Comparison of ENCODE assay signal across 8 mouse cellular contexts in genomic region chr15:83010990-83011664, GRCm38 (mm10). TPM values are rescaled to one million over a fixed set of nuclear protein-coding genes. Genes with fewer than 3 reads are reported as not detected.
DNase-seq lines count a peak whose midpoint lies in the region; ATAC-seq lines count a peak whose summit lies in the region.

No protein-coding gene starts in this region.

- peaks cover 77% of the 10 kb centered on the region for H3K27me3 ChIP-seq in embryonic facial prominence, embryonic 10.5 days (replicated peaks; ENCODE audit: low read depth, poor library complexity, severe bottlenecking)
- H3K27me3 ChIP-seq in heart, embryonic 14.5 days (ENCODE audit: control insufficient read depth, insufficient read depth, low read length) = peaks cover 8% of the 10 kb centered on the region; the same call in 1 of the 2 replicates

- DNase-seq in cerebellum, postnatal 10 days = peak; percentile 84 to 88
- no peak for DNase-seq in cerebellum, adult 8-10 months
- DNase-seq in embryonic facial prominence, embryonic 10.5 days (ENCODE audit: low spot score) = peak; percentile 57
- DNase-seq in layer of hippocampus, adult 9-11 months = peak; percentile 90
- DNase-seq in neural tube, embryonic 10.5 days (ENCODE audit: extremely low spot score, low spot score) = peak; percentile 25
- DNase-seq in thymus, postnatal 0 days (ENCODE audit: low spot score) = no peak
- DNase-seq in adrenal gland, postnatal 14 days = no peak

- peak; percentile 81 for ATAC-seq in heart, embryonic 14.5 days (ENCODE audit: insufficient number of reproducible peaks, insufficient read depth, low FRiP score, low read depth)

- peak overlapping the region; percentile 48 for H3K4me2 ChIP-seq in heart, embryonic 14.5 days (ENCODE audit: low read length)

- peak overlapping the region; percentile 32 for H3K9ac ChIP-seq in heart, embryonic 14.5 days (ENCODE audit: low read length)

- H3K4me3 ChIP-seq in embryonic facial prominence, embryonic 10.5 days = no peak overlapping the region
- no peak overlapping the region for H3K4me3 ChIP-seq in heart, embryonic 14.5 days (ENCODE audit: control insufficient read depth in 1 of 2, insufficient read depth in 1 of 2, low read depth in 1 of 2, low read length in 2 of 2)

- no peaks in the 10 kb centered on the region for H3K9me3 ChIP-seq in embryonic facial prominence, embryonic 10.5 days
- H3K9me3 ChIP-seq in heart, embryonic 14.5 days (ENCODE audit: control insufficient read depth, low read length) = no peaks in the 10 kb centered on the region

- H3K27ac ChIP-seq in embryonic facial prominence, embryonic 10.5 days (replicated peaks) = 0 out of 2 replicates have a peak overlapping the region, but pooled peaks have one; percentile 44
- H3K27ac ChIP-seq in heart, embryonic 14.5 days (replicated peaks in 1 of 2; ENCODE audit: control insufficient read depth in 1 of 2, insufficient read depth in 1 of 2, low read depth in 2 of 2, low read length in 2 of 2) = peak overlapping the region; percentile 71 to 76

- 18% methylated on average over 15 of the region's 15 CpGs for WGBS in embryonic facial prominence, embryonic 10.5 days
- 21% methylated on average over 15 of the region's 15 CpGs for WGBS in heart, embryonic 14.5 days

- H3K4me1 ChIP-seq in embryonic facial prominence, embryonic 10.5 days = peaks cover 52% of the 10 kb centered on the region
- peaks cover 27 to 32% of the 10 kb centered on the region in 2 experiments for H3K4me1 ChIP-seq in heart, embryonic 14.5 days (ENCODE audit: control insufficient read depth in 2 of 2, insufficient read depth in 2 of 2, low read length in 2 of 2)

- H3K36me3 ChIP-seq in embryonic facial prominence, embryonic 10.5 days (replicated peaks) = no peaks in the 10 kb centered on the region
- no peaks in the 10 kb centered on the region for H3K36me3 ChIP-seq in heart, embryonic 14.5 days (ENCODE audit: control insufficient read depth, insufficient read depth, low read length)

RNA-seq across cellular contexts. Expression of gene Nfam1, which starts 22.0 kb away (rescaled TPM):
- polyA plus RNA-seq in embryonic facial prominence, embryonic 10.5 days (2016; fragmentation: Nextera tagmentation; extraction: Ambion mirVana) = 2.4 and 2.6 TPM in 2 replicates
- polyA plus RNA-seq in heart, embryonic 14.5 days (2014; fragmentation: Nextera tagmentation; extraction: Ambion mirVana) = 1.9 and 2.6 TPM in 2 replicates
- 3.2 and 3.6 TPM in 2 replicates for polyA plus RNA-seq in thymus, postnatal 0 days (2015; fragmentation: Nextera tagmentation; extraction: Ambion mirVana)
- total RNA-seq in adrenal gland, postnatal 14 days (2021) = 2.6 and 5.9 TPM in 2 replicates

RNA-seq across cellular contexts. Expression of gene Tcf20, which starts 23.5 kb away (rescaled TPM):
- polyA plus RNA-seq in embryonic facial prominence, embryonic 10.5 days (2016; fragmentation: Nextera tagmentation; extraction: Ambion mirVana) = 8.4 and 8.5 TPM in 2 replicates
- polyA plus RNA-seq in heart, embryonic 14.5 days (2014; fragmentation: Nextera tagmentation; extraction: Ambion mirVana) = 6.7 and 7.2 TPM in 2 replicates
- polyA plus RNA-seq in thymus, postnatal 0 days (2015; fragmentation: Nextera tagmentation; extraction: Ambion mirVana) = 9.9 and 13.1 TPM in 2 replicates
- total RNA-seq in adrenal gland, postnatal 14 days (2021) = 75.9 and 85.4 TPM in 2 replicates

Comparison
In these comparisons a context has a peak if more than half of its experiments do, and no peak if none do; other contexts are left out.
1. DNase-seq: peak in cerebellum, postnatal 10 days (2 of 2), embryonic facial prominence, embryonic 10.5 days (single experiment), layer of hippocampus, adult 9-11 months (single experiment) and neural tube, embryonic 10.5 days (single experiment); none in cerebellum, adult 8-10 months (single experiment), thymus, postnatal 0 days (single experiment) and adrenal gland, postnatal 14 days (single experiment).